Mouse (Mus musculus) bone marrow, adult 2 months (tissue): ENCODE data around the gene Tsc1.
A peak's percentile ranks its signal among the peaks of the same experiment; 100 is the strongest.

Experiments used
- CTCF ChIP-seq: fragments of 200-500 bp; IDR thresholded peaks from 2 replicates; pipeline ENCODE4 v1.5.1; 2011; ENCODE audit warnings: low read length, control low read depth; ENCODE audit not compliant: control insufficient read depth, insufficient read depth
- POLR2A ChIP-seq: fragments of 200-500 bp; IDR thresholded peaks from 2 replicates; pipeline ENCODE4 v1.6.1; 2011; ENCODE audit warnings: low read depth, mild to moderate bottlenecking, control low read depth, low read length, borderline replicate concordance; ENCODE audit not compliant: control insufficient read depth

DNA sequence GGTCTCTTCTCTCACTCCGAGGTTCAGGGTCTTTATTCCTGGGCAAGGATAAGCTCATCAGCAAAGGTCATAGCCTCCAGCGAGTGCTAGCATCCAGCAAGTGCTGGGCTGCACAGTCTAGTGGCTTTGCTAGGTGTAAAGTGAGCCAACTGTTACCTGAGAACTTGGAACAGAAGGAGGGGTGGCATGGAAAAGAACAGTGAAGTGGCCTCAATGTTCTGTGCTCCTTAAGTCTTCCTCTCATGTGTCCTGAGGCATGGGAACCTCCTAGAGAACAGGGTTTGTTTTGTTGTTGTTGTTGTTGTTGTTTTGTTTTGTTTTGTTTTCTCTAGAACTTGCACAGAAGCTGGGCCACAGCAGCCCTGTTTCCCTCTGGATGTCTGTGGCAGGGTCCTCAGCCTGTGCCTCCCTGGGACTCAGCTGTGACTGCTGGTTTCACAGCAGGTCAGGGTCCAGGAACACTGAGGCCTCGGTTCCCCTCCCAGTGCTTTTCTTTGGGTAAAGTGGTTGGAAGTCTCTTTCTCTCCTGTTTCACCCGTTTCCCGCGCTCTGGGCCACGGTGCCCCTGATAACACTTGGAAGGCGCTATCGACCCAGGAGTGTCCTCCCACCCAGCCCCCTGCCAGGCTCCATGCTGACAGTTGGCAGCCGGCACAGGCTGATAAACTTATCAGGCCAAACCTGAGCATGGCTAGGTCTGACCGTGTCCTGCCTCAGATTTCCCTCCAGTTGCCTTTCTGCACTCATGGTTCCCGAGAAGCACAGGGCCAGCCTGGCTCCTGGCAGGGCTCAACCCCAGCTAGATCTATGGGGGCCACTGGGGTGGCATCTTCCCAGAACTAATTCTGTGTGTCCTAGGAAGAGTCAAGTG is 39.1 kb upstream of the Tsc1 start:
- TF ChIP-seq POLR2A (peak; percentile 58; the same call in 1 of the 2 replicates), CTCF (no peak)
